Mouse (Mus musculus) limb, embryonic 10.5 days (tissue): Measurements from ENCODE around the gene Ola1. TPM values are rescaled to one million over a fixed set of nuclear protein-coding genes. Genes with fewer than 3 reads are reported as not detected.
A peak's percentile ranks its signal among the peaks of the same experiment; 100 is the strongest.

Source experiments
- DNase-seq: peaks from one replicate; pipeline ENCODE4 v3.0.0-alpha.2; 2017; ENCODE audit warnings: low spot score
- H3K27ac ChIP-seq: fragments of 300-500 bp; sonication (generic); 2 replicates; pipeline ENCODE4 v1.5.1; 2016; ENCODE audit warnings: mild to moderate bottlenecking
- H3K27me3 ChIP-seq: fragments of 300-500 bp; sonication (generic); 2 replicates; pipeline ENCODE4 v1.6.1; 2016; ENCODE audit warnings: low read depth, mild to moderate bottlenecking; ENCODE audit not compliant: poor library complexity, severe bottlenecking
- H3K36me3 ChIP-seq: fragments of 300-500 bp; sonication (generic); 2 replicates; pipeline ENCODE4 v1.6.1; 2016; ENCODE audit warnings: mild to moderate bottlenecking, moderate library complexity
- H3K4me1 ChIP-seq: fragments of 300-500 bp; sonication (generic); 2 replicates; pipeline ENCODE4 v1.6.1; 2016
- H3K4me3 ChIP-seq: fragments of 300-500 bp; sonication (generic); 2 replicates; pipeline ENCODE4 v1.5.1; 2016; ENCODE audit warnings: mild to moderate bottlenecking, moderate library complexity
- H3K9me3 ChIP-seq: fragments of 300-500 bp; sonication (generic); replicated peaks from 2 replicates; pipeline ENCODE4 v1.6.1; 2016; ENCODE audit warnings: mild to moderate bottlenecking
- WGBS: fragments of 180-500 bp; shearing (Covaris S2); methylation state at CpG from one replicate; pipeline ENCODE4 v1.1.7; 2016; 5-methylcytosine and 5-hydroxymethylcytosine counted together
- polyA plus RNA-seq: library from polyadenylated mRNA; unstranded; fragments of >200 nt; fragmentation: Nextera tagmentation; extraction: Ambion mirVana; gene quantifications from 2 replicates; pipeline ENCODE4 v1.2.1, GENCODE M21; 2016

Ola1 gene
- polyA plus RNA-seq, 1 experiment from 2014 or later: 107 TPM

DNA sequence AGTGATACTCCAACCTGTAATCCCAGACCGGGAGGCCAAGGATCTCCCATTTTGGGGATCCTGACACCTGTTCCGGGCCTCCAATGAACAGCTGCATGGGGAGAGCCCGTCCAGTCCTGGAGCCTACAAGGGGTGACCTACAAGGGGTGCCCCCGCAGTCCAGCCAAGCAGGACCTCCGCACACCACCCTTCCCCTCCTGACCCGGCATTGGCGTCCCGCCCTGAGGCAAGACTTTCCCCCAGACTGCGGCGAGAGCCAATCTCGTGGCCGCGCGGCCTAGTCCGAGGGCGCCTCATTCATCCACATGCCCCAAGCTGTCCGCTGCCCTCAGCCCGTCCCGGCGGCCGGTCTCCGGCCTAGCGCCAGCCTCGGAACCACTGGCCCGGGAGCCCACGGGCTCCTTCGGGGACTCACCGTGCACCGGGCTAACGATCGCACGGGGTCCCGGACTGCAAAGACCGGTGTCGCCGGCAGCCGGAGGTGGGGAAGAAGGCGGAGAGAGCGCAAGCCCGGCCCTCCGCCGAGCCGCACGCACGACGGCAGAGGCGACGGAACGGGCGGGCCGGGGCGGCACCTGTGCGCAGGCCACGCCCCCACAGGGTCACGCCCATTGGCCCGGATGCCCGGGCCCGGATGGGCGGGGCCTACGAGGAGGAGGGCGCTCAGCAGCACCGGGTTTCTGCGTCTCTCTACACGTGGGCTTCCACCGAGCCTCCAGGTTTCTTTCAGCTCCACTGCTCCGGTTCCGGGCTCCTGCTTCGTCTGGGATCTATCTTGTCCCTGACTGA, 4.7 kb downstream of the Ola1 start:
- under 1% methylated on average over 66 of the region's 68 CpGs for WGBS

DNA sequence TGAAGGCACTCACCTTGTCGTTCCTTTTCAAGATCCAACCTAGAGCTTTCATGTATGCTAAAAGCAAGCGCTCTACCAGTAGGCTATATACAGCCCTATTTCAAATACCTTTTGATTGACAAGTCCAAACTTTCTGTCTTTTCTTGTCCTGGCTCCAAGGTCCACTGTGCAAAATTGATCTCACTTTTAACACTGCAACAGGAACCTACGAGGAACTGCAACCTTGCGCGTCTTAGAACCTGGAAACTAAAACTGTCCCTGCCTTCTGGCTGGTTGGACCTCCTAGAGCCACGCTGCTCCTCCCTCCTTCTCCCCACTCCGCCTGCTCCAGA, 5.2 kb downstream of the Ola1 start:
- Histone ChIP-seq H3K36me3 (peaks cover 37% of the 10 kb centered on the region), H3K4me1 (peaks cover 23% of the 10 kb centered on the region), H3K27ac (peak overlapping the region; percentile 91), H3K9me3 (no peaks in the 10 kb centered on the region), H3K4me3 (peak overlapping the region; percentile 95), H3K27me3 (no peaks in the 10 kb centered on the region)
- no peak for DNase-seq
- WGBS: 22% methylated on average over 7 of the region's 7 CpGs

More for the DNA sequence above, 4.7 kb downstream of the Ola1 start:
- peak; percentile 91 for DNase-seq
- Histone ChIP-seq H3K27me3 (no peaks in the 10 kb centered on the region), H3K4me1 (peaks cover 23% of the 10 kb centered on the region), H3K36me3 (peaks cover 33% of the 10 kb centered on the region), H3K27ac (peak overlapping the region; percentile 91), H3K4me3 (peak overlapping the region; percentile 95), H3K9me3 (no peaks in the 10 kb centered on the region)

DNA sequence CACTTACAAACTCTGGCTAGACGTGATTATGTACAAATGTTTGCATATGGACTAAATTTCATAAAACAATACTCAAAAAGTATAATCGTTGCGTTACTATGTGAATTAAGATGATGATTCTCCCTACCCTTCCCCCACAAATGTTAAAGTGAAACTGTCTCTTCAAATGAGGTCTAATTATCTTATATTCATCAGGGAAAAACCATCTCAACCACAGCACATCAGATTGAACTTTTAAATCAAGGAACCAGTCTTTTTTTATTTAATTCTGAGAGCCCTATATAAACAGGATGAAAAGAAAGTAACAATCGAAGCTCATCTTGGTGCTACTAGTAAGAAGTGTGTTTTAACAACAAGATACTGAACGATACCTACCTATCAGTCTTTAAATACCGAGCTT, 14.4 kb downstream of the Ola1 start:
- DNase-seq: no peak
- no peak overlapping the region for H3K27ac ChIP-seq
- peaks cover 49% of the 10 kb centered on the region for H3K36me3 ChIP-seq
- no peaks in the 10 kb centered on the region for H3K27me3 ChIP-seq
- WGBS: 93% methylated on average over 6 of the region's 6 CpGs
- H3K4me3 ChIP-seq: no peak overlapping the region
- H3K9me3 ChIP-seq: no peaks in the 10 kb centered on the region
- H3K4me1 ChIP-seq: no peaks in the 10 kb centered on the region

DNA sequence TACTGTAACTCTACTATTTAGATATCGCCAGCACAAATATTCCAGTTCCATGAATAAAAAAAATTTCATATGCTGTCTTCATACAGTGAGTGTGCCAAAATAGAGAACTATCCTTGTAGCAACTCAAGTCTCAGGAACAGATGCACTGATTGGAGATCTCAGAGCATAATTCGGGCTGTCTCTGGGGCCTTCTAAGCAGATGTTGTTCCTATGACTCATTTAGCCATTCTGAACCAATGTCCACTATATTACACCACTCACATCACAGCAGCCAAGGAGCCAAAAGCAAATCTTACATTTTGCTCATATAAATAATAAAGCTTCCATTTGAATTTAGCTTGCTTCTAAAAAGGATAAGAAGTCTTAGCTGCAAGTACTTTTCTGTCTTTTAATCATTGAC, 30.2 kb downstream of the Ola1 start:
- no peak for DNase-seq
- 94% methylated on average over 2 of the region's 2 CpGs for WGBS
- H3K4me1 ChIP-seq: peaks cover 26% of the 10 kb centered on the region

DNA sequence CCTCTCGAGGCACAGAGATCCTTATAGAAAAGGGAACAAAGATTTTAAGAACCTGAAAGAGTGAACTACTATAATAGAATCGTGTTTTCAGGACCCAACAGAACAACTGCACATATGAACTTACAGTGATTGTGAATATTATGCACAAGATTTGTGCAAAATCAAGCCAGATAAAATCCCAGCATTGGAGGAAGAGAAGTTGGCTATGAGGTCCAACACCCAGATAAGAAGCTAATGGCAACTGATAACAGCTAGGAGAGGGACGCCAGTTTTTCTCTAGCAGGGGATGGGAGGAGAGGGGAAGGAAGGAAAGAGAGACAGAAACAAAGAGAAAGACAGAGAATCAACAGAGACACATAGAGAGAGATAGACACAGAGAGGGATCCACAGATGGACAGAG, 33.5 kb downstream of the Ola1 start:
- DNase-seq: no peak
- Histone ChIP-seq H3K9me3 (no peaks in the 10 kb centered on the region), H3K4me1 (no peaks in the 10 kb centered on the region), H3K27ac (no peak overlapping the region), H3K36me3 (no peaks in the 10 kb centered on the region), H3K27me3 (0 out of 2 replicates have a peak, but pooled peaks cover 4% of the 10 kb centered on the region), H3K4me3 (no peak overlapping the region)
- WGBS: 92% methylated on average over 3 of the region's 3 CpGs

More for the DNA sequence above, 30.2 kb downstream of the Ola1 start:
- H3K4me3 ChIP-seq: no peak overlapping the region
- H3K27ac ChIP-seq: no peak overlapping the region
- no peaks in the 10 kb centered on the region for H3K36me3 ChIP-seq
- H3K27me3 ChIP-seq: 0 out of 2 replicates have a peak, but pooled peaks cover 8% of the 10 kb centered on the region
- no peaks in the 10 kb centered on the region for H3K9me3 ChIP-seq

DNA sequence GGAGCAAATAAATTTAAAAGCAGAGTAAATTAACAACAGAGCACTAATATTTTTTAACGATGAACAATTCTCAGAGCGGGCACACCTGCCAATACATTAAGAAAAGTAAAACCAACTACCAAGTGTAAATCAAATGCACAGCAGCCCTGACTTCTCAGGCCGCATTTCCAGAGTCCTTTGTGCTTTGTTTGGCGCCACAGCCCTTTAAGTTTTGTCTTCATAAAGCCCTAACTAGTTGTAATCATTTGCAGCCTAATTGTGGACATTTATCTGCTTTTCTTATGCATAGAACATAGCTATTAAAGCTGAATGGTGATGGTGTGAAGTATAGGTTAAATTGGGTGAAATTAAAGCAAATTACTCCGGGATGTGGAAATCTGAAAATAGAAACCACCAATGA, 49.2 kb downstream of the Ola1 start:
- Histone ChIP-seq H3K9me3 (no peaks in the 10 kb centered on the region), H3K36me3 (no peaks in the 10 kb centered on the region), H3K27me3 (no peaks in the 10 kb centered on the region), H3K27ac (peak overlapping the region; percentile 67; the same call in 1 of the 2 replicates), H3K4me1 (peaks cover 31% of the 10 kb centered on the region), H3K4me3 (no peak overlapping the region)
- 65% methylated on average over 5 of the region's 5 CpGs for WGBS
- no peak for DNase-seq

DNA sequence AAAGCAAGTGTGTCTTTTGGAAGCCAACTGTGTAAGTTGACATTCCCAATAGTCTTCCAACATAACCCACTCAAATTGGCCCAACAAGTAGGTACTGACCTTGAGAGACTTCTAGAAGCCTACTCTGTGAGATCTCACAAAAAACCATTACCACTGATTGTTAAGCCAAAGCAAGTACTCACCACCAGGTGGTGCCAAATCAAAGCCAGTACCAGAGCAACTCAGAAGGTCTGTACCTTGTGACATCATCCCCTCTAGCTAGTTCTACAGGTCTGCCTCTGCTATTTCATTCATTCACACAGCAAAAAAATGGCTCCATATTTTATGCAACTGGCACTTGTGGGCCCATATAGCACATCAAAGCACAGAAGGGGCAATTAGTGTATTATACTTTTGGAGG, 51.6 kb downstream of the Ola1 start:
- no peaks in the 10 kb centered on the region for H3K36me3 ChIP-seq
- H3K27ac ChIP-seq: no peak overlapping the region
- peak; percentile 48 for DNase-seq
- H3K9me3 ChIP-seq: no peaks in the 10 kb centered on the region
- H3K27me3 ChIP-seq: no peaks in the 10 kb centered on the region
- H3K4me1 ChIP-seq: peaks cover 31% of the 10 kb centered on the region
- H3K4me3 ChIP-seq: no peak overlapping the region

DNA sequence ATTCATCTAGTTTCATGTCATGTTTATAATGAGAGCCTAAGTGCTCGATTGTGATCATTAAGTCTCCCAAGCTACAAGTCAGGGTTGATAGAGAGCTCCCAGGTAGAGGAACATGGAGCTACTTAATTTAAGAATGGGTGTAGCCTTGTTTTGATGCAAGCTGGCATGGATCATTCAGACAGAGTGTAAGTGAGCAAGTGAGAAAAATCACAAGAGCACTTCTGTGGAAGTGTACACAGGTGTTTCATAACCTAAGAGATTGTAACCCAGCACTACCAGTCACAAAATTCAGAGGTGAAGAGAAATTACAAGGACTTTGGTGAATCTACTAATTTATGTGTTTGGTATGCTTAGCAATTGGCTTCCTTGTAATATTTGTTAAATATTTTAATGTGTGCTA, 54.1 kb downstream of the Ola1 start:
- no peak overlapping the region for H3K4me3 ChIP-seq
- no peak overlapping the region for H3K27ac ChIP-seq
- 93% methylated on average over 1 of the region's 1 CpGs for WGBS
- no peaks in the 10 kb centered on the region for H3K36me3 ChIP-seq
- no peak for DNase-seq
- H3K27me3 ChIP-seq: no peaks in the 10 kb centered on the region
- H3K4me1 ChIP-seq: peaks cover 12% of the 10 kb centered on the region; the same call in 1 of the 2 replicates
- H3K9me3 ChIP-seq: no peaks in the 10 kb centered on the region

DNA sequence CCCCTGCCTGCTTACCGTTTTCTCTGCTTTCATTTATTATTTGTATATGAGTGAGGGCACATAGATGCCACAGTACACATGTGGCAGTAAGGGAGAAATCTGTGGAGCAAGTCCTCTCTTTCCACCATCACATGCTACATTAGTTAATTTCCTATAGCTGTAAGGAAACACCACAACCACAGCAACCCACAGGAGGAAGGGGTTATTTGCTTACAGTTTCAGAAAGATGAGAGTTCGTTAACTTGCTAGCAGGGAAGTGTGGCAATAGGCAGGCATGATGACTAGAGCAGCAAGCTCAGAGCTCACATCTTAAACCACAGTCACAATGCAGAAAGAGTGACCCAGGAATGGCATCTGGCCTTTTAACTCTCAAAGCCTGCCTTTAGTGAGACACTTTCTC, 58.0 kb downstream of the Ola1 start:
- Histone ChIP-seq H3K9me3 (no peaks in the 10 kb centered on the region), H3K36me3 (peaks cover 10% of the 10 kb centered on the region), H3K27ac (no peak overlapping the region), H3K27me3 (no peaks in the 10 kb centered on the region), H3K4me3 (no peak overlapping the region), H3K4me1 (0 out of 2 replicates have a peak, but pooled peaks cover 3% of the 10 kb centered on the region)
- 88% methylated on average over 2 of the region's 2 CpGs for WGBS
- no peak for DNase-seq

DNA sequence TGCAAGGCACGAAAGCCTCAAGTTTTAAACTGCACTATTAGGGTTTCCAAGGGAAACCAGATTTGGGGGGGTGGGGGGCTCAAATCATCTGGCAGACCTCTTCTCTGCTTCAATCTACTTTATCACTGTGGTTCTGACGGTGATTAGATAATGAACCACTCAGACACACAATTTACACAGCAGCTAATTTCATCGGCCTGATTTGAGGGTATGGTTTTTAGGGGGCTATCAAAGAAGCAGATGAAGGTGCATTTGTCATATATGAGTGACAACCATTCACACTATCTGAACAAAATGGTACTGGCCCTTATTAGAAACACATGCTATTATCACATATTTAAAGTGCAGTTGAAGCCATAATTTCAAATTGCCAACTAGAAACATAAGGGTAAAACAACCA, 61.5 kb downstream of the Ola1 start:
- Histone ChIP-seq H3K9me3 (no peaks in the 10 kb centered on the region), H3K27me3 (no peaks in the 10 kb centered on the region), H3K27ac (no peak overlapping the region), H3K4me3 (no peak overlapping the region), H3K36me3 (peaks cover 35% of the 10 kb centered on the region), H3K4me1 (0 out of 2 replicates have a peak, but pooled peaks cover 3% of the 10 kb centered on the region)
- WGBS: 91% methylated on average over 3 of the region's 3 CpGs
- DNase-seq: no peak

DNA sequence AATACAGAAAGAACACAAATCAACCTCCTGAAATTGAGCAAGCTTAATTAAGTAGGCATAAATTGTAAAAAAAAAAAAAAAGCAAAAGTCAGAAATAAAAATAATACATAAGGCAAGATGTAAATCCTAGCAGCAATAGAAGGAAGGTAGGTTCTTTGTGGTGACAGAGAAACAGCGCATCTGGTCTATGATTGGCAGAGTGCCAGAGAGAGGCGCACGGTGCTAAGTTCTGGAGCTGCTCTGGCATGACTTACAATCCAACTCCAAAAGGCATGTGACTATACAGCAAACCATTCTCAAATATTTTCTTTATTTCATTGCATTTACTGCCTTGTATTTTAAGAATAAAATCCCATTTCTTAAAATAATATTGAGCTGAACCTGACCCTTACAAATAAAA, 68.2 kb downstream of the Ola1 start:
- peaks cover 28% of the 10 kb centered on the region for H3K36me3 ChIP-seq

DNA sequence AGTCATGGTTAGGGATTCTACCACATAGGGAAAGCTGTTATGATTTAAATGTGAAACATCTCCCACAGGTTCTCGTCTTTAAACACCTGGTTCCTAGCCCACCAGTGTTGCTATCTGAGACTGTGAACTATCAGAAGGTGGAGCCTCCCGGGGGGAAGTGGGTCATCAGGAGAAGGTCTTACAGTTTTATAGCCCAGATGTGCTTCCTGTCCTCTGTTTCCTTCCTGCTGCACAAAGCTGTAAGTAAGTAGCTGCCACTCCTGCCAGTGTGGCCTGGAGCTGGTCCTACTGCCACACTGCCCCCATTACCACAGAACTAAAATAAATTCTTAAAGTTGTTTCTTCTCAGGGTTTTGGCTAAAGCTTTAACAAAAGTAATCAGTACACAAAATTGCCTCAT, 72.6 kb downstream of the Ola1 start:
- H3K4me1 ChIP-seq: peaks cover 23% of the 10 kb centered on the region
- H3K27ac ChIP-seq: no peak overlapping the region
- no peaks in the 10 kb centered on the region for H3K27me3 ChIP-seq
- DNase-seq: no peak
- H3K4me3 ChIP-seq: no peak overlapping the region
- no peaks in the 10 kb centered on the region for H3K9me3 ChIP-seq
- 0 out of 2 replicates have a peak, but pooled peaks cover 2% of the 10 kb centered on the region for H3K36me3 ChIP-seq
- WGBS: 55% methylated on average over 2 of the region's 2 CpGs

More for the DNA sequence above, 68.2 kb downstream of the Ola1 start:
- Histone ChIP-seq H3K9me3 (no peaks in the 10 kb centered on the region), H3K4me1 (peaks cover 10% of the 10 kb centered on the region), H3K27me3 (no peaks in the 10 kb centered on the region), H3K27ac (no peak overlapping the region), H3K4me3 (no peak overlapping the region)
- no peak for DNase-seq
- 94% methylated on average over 3 of the region's 3 CpGs for WGBS

DNA sequence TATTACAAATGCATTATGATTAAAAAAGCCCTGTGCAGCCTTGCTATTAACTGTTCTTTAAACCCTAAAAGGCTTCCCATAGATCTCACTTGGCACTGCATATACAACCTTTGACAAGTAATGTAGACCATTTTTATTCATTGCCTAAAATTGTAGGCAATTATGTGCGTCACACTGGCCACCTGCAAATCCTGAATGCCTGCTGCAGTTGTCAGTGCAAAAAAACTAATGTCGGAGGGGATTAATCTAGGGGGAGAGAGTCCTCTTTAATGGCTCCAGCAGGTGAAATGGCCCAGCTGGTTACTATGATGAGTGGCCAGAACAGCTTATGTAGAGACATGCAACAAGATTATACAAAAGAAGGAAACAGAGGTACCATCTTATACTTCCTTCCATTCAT, 75.0 kb downstream of the Ola1 start:
- Histone ChIP-seq H3K27ac (no peak overlapping the region), H3K27me3 (no peaks in the 10 kb centered on the region), H3K4me3 (no peak overlapping the region), H3K4me1 (peaks cover 39% of the 10 kb centered on the region), H3K9me3 (no peaks in the 10 kb centered on the region), H3K36me3 (no peaks in the 10 kb centered on the region)
- no peak for DNase-seq
- 60% methylated on average over 2 of the region's 2 CpGs for WGBS
